Mouse (Mus musculus) neutrophil, adult 5-6 weeks (primary cell): Measurements from ENCODE around the gene Paqr9. TPM values are rescaled to one million over a fixed set of nuclear protein-coding genes. Genes with fewer than 3 reads are reported as not detected.

Experiments
- ATAC-seq: fragments of 151-379, 151-347 bp; 2 replicates; pipeline ENCODE4 v1.8.0; 2017; ENCODE audit warnings: mild to moderate bottlenecking, moderate TSS enrichment; ENCODE audit not compliant: insufficient number of reproducible peaks, poor library complexity, low FRiP score, severe bottlenecking; ENCODE audit errors: extremely low read depth
- total RNA-seq: library from RNA; stranded (forward); fragments of 200-1000 nt; gene quantifications from 2 replicates; pipeline ENCODE4 v1.2.3, GENCODE M21; 2017

Paqr9 gene
- total RNA-seq, 1 experiment from 2014 or later = 1.3 TPM

GRCm38 (mm10) chr9:95569966-95570365 lies 10.5 kb downstream of the Paqr9 start:
- ATAC-seq = no peak

GRCm38 (mm10) chr9:95570604-95571003 lies 11.1 kb downstream of the Paqr9 start:
- no peak for ATAC-seq

GRCm38 (mm10) chr9:95571494-95571893 lies 12.0 kb downstream of the Paqr9 start:
- ATAC-seq = no peak

GRCm38 (mm10) chr9:95572558-95572957 lies 13.1 kb downstream of the Paqr9 start:
- ATAC-seq = no peak

GRCm38 (mm10) chr9:95574116-95574515 lies 14.7 kb downstream of the Paqr9 start:
- no peak for ATAC-seq

- no peak for ATAC-seq
Observed at GRCm38 (mm10) chr9:95577502-95577901, 18.0 kb downstream of the Paqr9 start.

GRCm38 (mm10) chr9:95578366-95578895 lies 19.0 kb downstream of the Paqr9 start:
- no peak for ATAC-seq

- ATAC-seq = no peak
Observed at GRCm38 (mm10) chr9:95581021-95581757, 21.7 kb downstream of the Paqr9 start.

- no peak for ATAC-seq
Observed at GRCm38 (mm10) chr9:95581758-95582515, 22.5 kb downstream of the Paqr9 start.

- no peak for ATAC-seq
Observed at GRCm38 (mm10) chr9:95582555-95582954, 23.1 kb downstream of the Paqr9 start.

GRCm38 (mm10) chr9:95586046-95586445 lies 26.6 kb downstream of the Paqr9 start:
- ATAC-seq = no peak

GRCm38 (mm10) chr9:95588070-95588469 lies 28.6 kb downstream of the Paqr9 start:
- no peak for ATAC-seq

- ATAC-seq = no peak
Observed at GRCm38 (mm10) chr9:95594291-95594690, 34.8 kb downstream of the Paqr9 start.

- no peak for ATAC-seq
Observed at GRCm38 (mm10) chr9:95597466-95598178, 38.2 kb downstream of the Paqr9 start.

- ATAC-seq = no peak
Observed at GRCm38 (mm10) chr9:95598179-95598721, 38.8 kb downstream of the Paqr9 start.

GRCm38 (mm10) chr9:95599399-95599798 lies 39.9 kb downstream of the Paqr9 start:
- no peak for ATAC-seq

- no peak for ATAC-seq
Observed at GRCm38 (mm10) chr9:95602849-95603248, 43.4 kb downstream of the Paqr9 start.

- no peak for ATAC-seq
Observed at GRCm38 (mm10) chr9:95603316-95603715, 43.9 kb downstream of the Paqr9 start.

- ATAC-seq = no peak
Observed at GRCm38 (mm10) chr9:95607196-95607595, 47.7 kb downstream of the Paqr9 start.
